Mouse (Mus musculus): ENCODE data around the gene Gabrb2.

The Gabrb2 gene

DNA sequence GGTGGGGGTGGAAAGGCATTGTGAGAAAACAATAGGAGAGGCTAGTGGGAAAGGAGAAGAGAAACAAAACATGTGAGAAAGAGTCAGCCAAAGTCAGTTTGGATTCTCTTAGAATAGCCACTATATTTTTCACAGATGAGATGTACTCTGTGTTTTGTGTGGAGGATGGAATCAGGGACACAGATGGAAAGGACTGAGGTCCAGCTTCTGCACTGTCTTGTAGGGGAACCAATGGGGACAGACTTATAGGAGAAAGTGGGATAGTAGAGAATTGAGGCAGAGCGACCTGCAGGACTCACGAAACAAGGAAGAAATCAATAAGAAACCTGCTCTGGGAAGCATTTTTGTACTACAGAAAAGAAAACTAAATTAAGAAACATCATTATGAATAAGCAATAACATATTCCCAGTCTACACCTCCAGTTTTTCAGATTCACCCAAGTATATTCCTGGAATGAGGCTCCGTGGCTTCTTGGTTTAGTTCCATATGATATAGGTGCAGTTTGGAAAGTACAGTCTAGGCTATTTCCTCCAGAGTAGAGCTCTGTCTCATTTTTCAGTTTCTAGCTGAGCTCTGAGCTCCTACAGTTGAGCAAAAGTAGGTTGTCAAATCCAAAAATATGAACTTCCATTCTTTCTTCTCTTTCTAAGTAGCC, 108.8 kb downstream of the Gabrb2 start:
- DNase-seq (ENCODE audit: extremely low read depth, low read depth): no peak

DNA sequence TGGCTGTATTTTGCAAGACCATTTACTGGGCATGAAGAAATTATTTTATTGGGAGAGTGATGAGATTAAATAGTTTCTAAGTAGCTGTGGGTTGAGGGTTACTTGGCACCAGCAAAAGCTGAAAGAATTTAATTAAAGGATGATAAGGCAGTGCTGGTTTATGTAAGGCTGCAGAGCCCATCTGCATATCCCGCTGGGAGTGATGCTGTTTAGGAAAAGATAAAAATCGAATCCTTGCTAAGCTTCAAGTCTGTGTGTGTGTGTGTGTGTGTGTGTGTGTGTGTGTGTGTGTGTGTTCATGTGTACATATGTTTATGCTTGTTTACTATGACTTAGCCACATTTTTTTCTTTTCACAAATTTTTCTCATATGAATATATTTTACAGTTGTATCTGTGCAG, 113.0 kb downstream of the Gabrb2 start:
- DNase-seq (ENCODE audit: extremely low read depth, low read depth): no peak

DNA sequence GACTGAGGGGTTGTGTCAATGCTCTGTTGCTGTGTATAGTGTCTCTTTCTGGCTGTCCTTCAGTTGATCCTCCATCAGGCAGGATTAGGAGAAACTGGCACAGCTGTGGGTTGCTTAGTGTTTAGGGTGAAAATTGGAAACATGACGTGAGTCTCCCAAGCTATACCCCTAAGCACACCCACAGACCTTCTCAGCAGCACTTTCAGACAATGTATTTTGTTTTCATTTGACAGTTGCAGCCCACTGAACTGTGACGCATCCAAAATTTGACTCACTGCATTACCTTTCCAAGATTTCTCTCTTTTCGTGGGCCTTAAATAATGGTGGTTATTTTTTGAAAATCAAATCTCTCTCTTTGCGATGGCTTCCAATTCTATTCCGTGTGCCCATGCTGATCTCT, 115.7 kb downstream of the Gabrb2 start:
- DNase-seq (ENCODE audit: extremely low read depth, low read depth): no peak

- no peak for DNase-seq (ENCODE audit: extremely low read depth, low read depth)
Measured at GRCm38 (mm10) chr11:42535861-42536260, 116.3 kb downstream of the Gabrb2 start.

- no peak for DNase-seq (ENCODE audit: extremely low read depth, low read depth)
Measured at GRCm38 (mm10) chr11:42542861-42543260, 123.3 kb downstream of the Gabrb2 start.

- DNase-seq (ENCODE audit: extremely low read depth, low read depth): no peak
Measured at GRCm38 (mm10) chr11:42566023-42566422, 146.5 kb downstream of the Gabrb2 start.

DNA sequence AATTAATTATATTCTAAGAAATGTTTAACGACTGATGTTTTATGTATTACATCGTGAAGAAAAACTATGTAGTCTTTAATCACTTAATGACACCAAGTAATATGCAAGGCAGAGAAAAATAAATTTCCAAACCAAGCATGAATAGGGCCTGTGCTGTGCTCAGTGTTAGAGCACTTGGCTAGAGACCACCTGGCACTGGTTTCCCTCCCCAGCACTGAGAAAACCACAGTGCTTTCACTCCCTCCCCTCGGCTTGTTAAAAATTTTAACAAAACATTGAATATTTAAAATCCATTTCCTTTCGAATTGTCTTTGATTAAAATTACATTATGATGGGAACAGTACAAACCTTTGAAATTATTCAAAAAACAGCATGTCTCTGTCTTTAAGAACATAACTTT, 151.9 kb downstream of the Gabrb2 start:
- DNase-seq (ENCODE audit: extremely low read depth, low read depth): no peak

- no peak for DNase-seq (ENCODE audit: extremely low read depth, low read depth)
Measured at GRCm38 (mm10) chr11:42575146-42575873, 155.8 kb downstream of the Gabrb2 start.

DNA sequence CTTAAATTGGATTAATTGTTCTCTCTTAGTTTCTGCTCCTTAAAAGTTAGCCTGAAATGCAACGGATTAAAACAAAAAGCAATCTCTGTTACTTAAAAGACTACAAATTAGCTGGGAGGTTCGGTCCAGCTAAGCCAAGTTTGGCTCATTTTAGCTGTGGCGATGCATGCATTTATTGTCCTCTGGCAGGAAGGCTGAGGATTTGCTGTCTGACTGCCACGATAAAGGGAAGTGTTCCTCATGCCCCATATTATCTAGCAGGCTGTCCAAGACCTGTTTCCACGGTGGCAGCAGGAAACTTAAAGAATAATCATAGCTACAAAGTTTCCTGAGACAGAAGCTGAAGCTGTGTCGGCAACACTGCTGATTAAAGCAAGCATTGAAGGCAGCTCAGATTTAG, 160.2 kb downstream of the Gabrb2 start:
- no peak for DNase-seq (ENCODE audit: extremely low read depth, low read depth)

DNA sequence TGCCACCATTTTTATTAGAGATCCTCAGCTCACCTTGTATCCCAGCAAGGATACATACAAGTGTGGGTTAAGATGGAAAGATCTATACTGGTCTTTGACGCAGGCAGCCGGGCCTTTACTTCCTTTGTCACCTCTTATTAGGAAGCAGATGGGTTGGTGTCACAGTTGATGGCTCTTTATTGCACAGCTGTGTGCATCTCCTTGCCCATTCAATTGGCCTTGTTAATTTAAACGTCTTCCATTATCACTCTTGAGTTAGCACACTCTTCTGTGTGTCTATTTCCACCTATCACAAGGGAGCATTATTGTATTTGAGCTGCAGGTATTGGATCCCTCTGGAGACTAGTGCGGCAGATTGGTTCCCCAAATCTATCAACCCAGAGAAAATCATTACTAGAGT, 161.6 kb downstream of the Gabrb2 start:
- DNase-seq (ENCODE audit: extremely low read depth, low read depth): no peak

GRCm38 (mm10) chr11:42581753-42582152, 162.2 kb downstream of the Gabrb2 start:
- no peak for DNase-seq (ENCODE audit: extremely low read depth, low read depth)

GRCm38 (mm10) chr11:42592418-42592817, 172.9 kb downstream of the Gabrb2 start:
- DNase-seq (ENCODE audit: extremely low read depth, low read depth): no peak

GRCm38 (mm10) chr11:42606225-42606624, 186.7 kb downstream of the Gabrb2 start:
- DNase-seq (ENCODE audit: extremely low read depth, low read depth): no peak

GRCm38 (mm10) chr11:42609128-42609763, 189.7 kb downstream of the Gabrb2 start:
- DNase-seq (ENCODE audit: extremely low read depth, low read depth): no peak

DNA sequence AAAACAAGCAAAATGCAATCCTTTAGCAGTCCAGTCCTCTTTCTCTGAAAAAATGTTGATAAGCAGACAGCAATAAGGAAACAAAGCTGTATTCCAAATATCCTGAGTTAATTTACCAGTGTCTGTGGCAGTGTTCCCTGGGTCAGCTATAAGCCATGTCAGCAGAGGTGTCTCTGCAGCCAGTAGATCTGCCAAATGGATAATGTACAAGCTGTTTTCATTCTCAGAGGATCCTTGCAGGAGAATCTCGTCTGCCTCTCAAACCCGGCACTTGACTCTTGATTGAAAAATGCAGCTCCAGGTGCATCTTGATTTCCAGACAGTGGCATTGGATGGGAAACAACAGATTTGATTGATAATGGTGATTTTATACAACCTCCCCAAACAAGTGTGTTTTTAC, 198.6 kb downstream of the Gabrb2 start:
- DNase-seq (ENCODE audit: extremely low read depth, low read depth): no peak

- DNase-seq (ENCODE audit: extremely low read depth, low read depth): no peak
Measured at GRCm38 (mm10) chr11:42621109-42621508, 201.6 kb downstream of the Gabrb2 start.

DNA sequence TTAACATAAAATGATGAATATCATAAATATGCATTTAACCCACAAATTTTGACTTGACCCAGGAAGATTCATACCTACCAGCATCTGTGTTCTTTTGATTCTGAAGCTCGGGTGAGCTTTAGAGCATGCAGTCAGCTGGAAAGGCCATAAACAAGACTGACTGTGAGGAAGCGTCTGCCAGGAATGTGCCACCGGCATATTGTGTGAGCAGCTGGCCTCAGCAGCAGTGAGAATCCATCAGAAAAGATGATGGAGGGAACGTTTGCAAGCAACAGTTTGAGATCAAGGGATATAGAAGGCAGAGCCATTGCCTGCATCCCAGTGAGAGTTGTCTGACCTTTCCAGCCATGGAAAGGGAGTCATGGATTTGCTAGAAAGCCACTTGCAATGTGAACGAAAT, 230.6 kb downstream of the Gabrb2 start:
- no peak for DNase-seq (ENCODE audit: extremely low read depth, low read depth)

GRCm38 (mm10) chr11:42651572-42651971, 232.0 kb downstream of the Gabrb2 start:
- DNase-seq (ENCODE audit: extremely low read depth, low read depth): no peak

GRCm38 (mm10) chr11:42654189-42654588, 234.6 kb downstream of the Gabrb2 start:
- no peak for DNase-seq (ENCODE audit: extremely low read depth, low read depth)

GRCm38 (mm10) chr11:42668657-42669056, 249.1 kb downstream of the Gabrb2 start:
- DNase-seq (ENCODE audit: extremely low read depth, low read depth): no peak

All from MEL-GATA-1-ER (cell line).